Mouse (Mus musculus) limb, embryonic 15.5 days (tissue): Measurements from ENCODE around the gene Nlrp4e. TPM values are rescaled to one million over a fixed set of nuclear protein-coding genes. Genes with fewer than 3 reads are reported as not detected.
"Not testable (repeated sequence)": the region's sequence is repeated elsewhere in the genome, so short reads cannot be mapped to it uniquely, and the experiment has no call there.

Source experiments
- ATAC-seq: fragments of 200-750 bp; cut with Nextera tagmentation; 2 replicates; pipeline ENCODE4 v1.8.0; 2017; ENCODE audit warnings: low read depth, moderate TSS enrichment; ENCODE audit not compliant: insufficient number of reproducible peaks, low FRiP score, low TSS enrichment
- H3K27ac ChIP-seq: fragments of 300-500 bp; sonication (generic); 2 replicates; pipeline ENCODE4 v1.5.1; 2015; ENCODE audit warnings: moderate library complexity, mild to moderate bottlenecking, inconsistent platforms
- H3K27me3 ChIP-seq: fragments of 300-500 bp; sonication (generic); 2 replicates; pipeline ENCODE4 v1.6.1; 2015; ENCODE audit warnings: inconsistent platforms
- H3K36me3 ChIP-seq: fragments of 300-500 bp; sonication (generic); 2 replicates; pipeline ENCODE4 v1.6.1; 2015; ENCODE audit warnings: inconsistent platforms
- H3K4me1 ChIP-seq: fragments of 300-500 bp; sonication (generic); 2 replicates; pipeline ENCODE4 v1.6.1; 2015; ENCODE audit warnings: inconsistent platforms
- H3K4me2 ChIP-seq: fragments of 300-500 bp; sonication (generic); 2 replicates; pipeline ENCODE4 v1.6.1; 2015; ENCODE audit warnings: mild to moderate bottlenecking, inconsistent platforms
- H3K4me3 ChIP-seq: fragments of 300-500 bp; sonication (generic); 2 replicates; pipeline ENCODE4 v1.5.1; 2015; ENCODE audit warnings: mild to moderate bottlenecking, inconsistent platforms
- H3K9ac ChIP-seq: fragments of 300-500 bp; sonication (generic); 2 replicates; pipeline ENCODE4 v1.6.1; 2015; ENCODE audit warnings: inconsistent platforms
- H3K9me3 ChIP-seq: fragments of 300-500 bp; sonication (generic); 2 replicates; pipeline ENCODE4 v1.6.1; 2016; ENCODE audit warnings: inconsistent platforms
- WGBS: fragments of 180-500 bp; shearing (Covaris S2); methylation state at CpG from one replicate; pipeline ENCODE4 v1.1.7; 2015; 5-methylcytosine and 5-hydroxymethylcytosine counted together
- microRNA-seq: library from miRNA; unstranded; fragments of <30 nt; microRNA quantifications from one replicate; pipeline ENCODE4, GENCODE M21; 2016
- polyA plus RNA-seq: library from polyadenylated mRNA; unstranded; fragments of >200 nt; fragmentation: Nextera tagmentation; extraction: Ambion mirVana; gene quantifications from 2 replicates; pipeline ENCODE4 v1.2.1, GENCODE M21; 2015

Gene Nlrp4e
- not detected in 2 replicates for polyA plus RNA-seq

GRCm38 (mm10) chr7:23300892-23301291 is at the start of gene Nlrp4e:
TSS of gene Nlrp4e (plus strand) at chr7:23301192.
- not testable (repeated sequence) for H3K27me3 ChIP-seq, H3K4me3 ChIP-seq, H3K9ac ChIP-seq, H3K27ac ChIP-seq, H3K36me3 ChIP-seq, ATAC-seq, H3K4me2 ChIP-seq, H3K4me1 ChIP-seq, H3K9me3 ChIP-seq
- WGBS, result 80% methylated on average over 3 of the region's 3 CpGs

- not testable (repeated sequence) for H3K27ac ChIP-seq, H3K4me2 ChIP-seq, H3K4me3 ChIP-seq, ATAC-seq, H3K36me3 ChIP-seq, H3K27me3 ChIP-seq, H3K9ac ChIP-seq, H3K4me1 ChIP-seq, H3K9me3 ChIP-seq
- no CpG with 5 or more reads among the region's 2 CpGs for WGBS
These were observed 49.4 kb upstream of the Nlrp4e start, which contains the start of gene Vmn1r166 for GRCm38 (mm10) chr7:23251582-23251981. TSS of gene Vmn1r166 (minus strand) at chr7:23251682.

- not testable (repeated sequence) for H3K9me3 ChIP-seq, H3K4me3 ChIP-seq, H3K4me2 ChIP-seq, H3K27ac ChIP-seq, H3K4me1 ChIP-seq, H3K36me3 ChIP-seq, H3K27me3 ChIP-seq, ATAC-seq, H3K9ac ChIP-seq
- WGBS, result no CpG with 5 or more reads among the region's 2 CpGs
These were observed 22.2 kb upstream of the Nlrp4e start, which contains the start of gene Gm6902 for GRCm38 (mm10) chr7:23278800-23279199. TSS of gene Gm6902 (minus strand) at chr7:23278900.

- not testable (repeated sequence) for ATAC-seq
- 92% methylated on average over 13 of the region's 13 CpGs for WGBS
These were observed 57.3 kb downstream of the Nlrp4e start for GRCm38 (mm10) chr7:23358311-23358710.

GRCm38 (mm10) chr7:23385589-23385988 is 84.6 kb downstream of the Nlrp4e start, which contains the start of gene Nlrp5:
TSS of gene Nlrp5 (plus strand) at chr7:23385889.
- H3K4me2 ChIP-seq, result no peak within 1 kb of the TSS
- H3K4me1 ChIP-seq, result no peaks in the 10 kb centered on the region
- no peak within 1 kb of the TSS for H3K9ac ChIP-seq
- H3K27ac ChIP-seq, result no peak within 1 kb of the TSS
- no peaks in the 10 kb centered on the region for H3K36me3 ChIP-seq
- WGBS, result 75% methylated on average over 10 of the region's 10 CpGs
- no peaks in the 10 kb centered on the region for H3K27me3 ChIP-seq
- H3K9me3 ChIP-seq, result peaks cover 11% of the 10 kb centered on the region
- no peak within 1 kb of the TSS for H3K4me3 ChIP-seq
- no peak for ATAC-seq

More at GRCm38 (mm10) chr7:23358311-23358710, 57.3 kb downstream of the Nlrp4e start:
- H3K9ac ChIP-seq, H3K36me3 ChIP-seq, H3K27ac ChIP-seq, H3K27me3 ChIP-seq, H3K9me3 ChIP-seq, H3K4me3 ChIP-seq, H3K4me2 ChIP-seq, H3K4me1 ChIP-seq: not testable (repeated sequence)

Small RNA genes lying within 50 kb of the gene (microRNA-seq; reads per million reads assigned to microRNA genes)
- not detected for gene Gm25196

Other genes starting within 250 kb of the Nlrp4e start
- not detected in 2 replicates for gene Vmn1r163, start 245.7 kb upstream of the Nlrp4e start, polyA plus RNA-seq
- not detected in 2 replicates for gene Gm8720, start 233.7 kb upstream of the Nlrp4e start, polyA plus RNA-seq
- not detected in 2 replicates for gene Gm10662, start 156.7 kb upstream of the Nlrp4e start, polyA plus RNA-seq
- not detected in 2 replicates for gene Vmn1r165, start 83.9 kb upstream of the Nlrp4e start, polyA plus RNA-seq
- gene Vmn1r166, start 49.5 kb upstream of the Nlrp4e start, polyA plus RNA-seq, result not detected in 2 replicates
- gene Gm6902, start 22.3 kb upstream of the Nlrp4e start, polyA plus RNA-seq, result not detected in 2 replicates
- gene Nlrp5, start 84.7 kb downstream of the Nlrp4e start, polyA plus RNA-seq, result 0.08 and 0.09 TPM in 2 replicates
- gene Vmn1r167, start 206.0 kb downstream of the Nlrp4e start, polyA plus RNA-seq, result not detected in 2 replicates
- not detected in 2 replicates for gene Vmn1r168, start 238.5 kb downstream of the Nlrp4e start, polyA plus RNA-seq